Mouse (Mus musculus): ENCODE measurements around the gene Gm10717.
"Not testable (repeated sequence)": the region's sequence is repeated elsewhere in the genome, so short reads cannot be mapped to it uniquely, and the experiment has no call there.

Gene Gm10717

DNA sequence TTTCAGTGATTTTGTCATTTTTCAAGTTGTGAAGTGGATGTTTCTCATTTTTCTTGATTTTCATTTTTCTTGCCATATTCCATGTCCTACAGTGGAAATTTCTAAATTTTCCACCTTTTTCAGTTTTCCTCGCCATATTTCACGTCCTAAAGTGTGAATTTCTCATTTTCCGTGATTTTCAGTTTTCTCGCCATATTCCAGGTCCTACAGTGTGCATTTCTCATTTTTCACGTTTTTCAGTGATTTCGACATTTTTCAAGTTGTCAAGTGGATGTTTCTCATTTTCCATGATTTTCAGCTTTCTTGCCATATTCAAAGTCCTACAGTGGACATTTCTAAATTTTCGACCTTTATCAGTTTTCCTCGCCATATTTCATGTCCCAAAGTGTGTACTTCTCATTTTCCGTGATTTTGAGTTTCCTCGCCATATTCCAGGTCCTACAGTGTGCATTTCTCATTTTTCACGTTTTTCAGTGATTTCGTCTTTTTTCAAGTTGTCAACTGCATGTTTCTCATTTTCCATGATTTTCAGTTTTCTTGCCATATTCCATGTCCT lies at the start of gene Gm10717:
Gm10717 (plus strand) TSS at position 506 of the 556 bp plus-strand sequence.
- peak; percentile 81 for DNase-seq (ENCODE audit: low spot score)

DNA sequence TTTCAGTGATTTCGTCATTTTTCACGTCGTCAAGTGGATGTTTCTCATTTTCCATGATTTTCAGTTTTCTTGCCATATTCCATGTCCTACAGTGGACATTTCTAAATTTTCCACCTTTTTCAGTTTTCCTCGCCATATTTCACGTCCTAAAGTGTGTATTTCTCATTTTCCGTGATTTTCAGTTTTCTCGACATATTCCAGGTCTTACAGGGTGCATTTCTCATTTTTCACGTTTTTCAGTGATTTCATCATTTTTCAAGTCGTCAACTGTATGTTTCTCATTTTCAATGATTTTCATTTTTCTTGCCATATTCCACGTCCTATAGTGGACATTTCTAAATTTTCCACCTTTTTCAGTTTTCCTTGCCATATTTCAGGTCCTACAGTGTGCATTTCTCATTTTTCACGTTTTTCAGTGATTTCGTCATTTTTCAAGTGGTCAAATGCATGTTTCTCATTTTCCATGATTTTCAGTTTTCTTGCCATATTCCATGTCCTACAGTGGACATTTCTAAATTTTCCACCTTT lies 24.7 kb upstream of the Gm10717 start, which contains the start of gene Gm10722:
Gm10722 (plus strand) TSS at position 478 of the 528 bp plus-strand sequence.
- DNase-seq (ENCODE audit: low spot score) = not testable (repeated sequence)

DNA sequence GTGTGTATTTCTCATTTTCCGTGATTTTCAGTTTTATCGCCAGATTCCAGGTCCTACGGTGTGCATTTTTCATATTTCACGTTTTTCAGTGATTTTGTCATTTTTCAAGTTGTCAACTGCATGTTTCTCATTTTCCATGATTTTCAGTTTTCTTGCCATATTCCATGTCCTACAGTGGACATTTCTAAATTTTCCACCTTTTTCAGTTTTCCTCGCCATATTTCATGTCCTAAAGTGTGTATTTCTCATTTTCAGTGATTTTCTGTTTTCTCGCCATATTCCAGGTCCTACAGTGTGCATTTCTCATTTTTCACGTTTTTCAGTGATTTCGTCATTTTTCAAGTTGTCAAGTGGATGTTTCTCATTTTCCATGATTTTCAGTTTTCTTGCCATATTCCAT lies 24.2 kb upstream of the Gm10717 start:
- DNase-seq (ENCODE audit: low spot score) = peak; percentile 46

DNA sequence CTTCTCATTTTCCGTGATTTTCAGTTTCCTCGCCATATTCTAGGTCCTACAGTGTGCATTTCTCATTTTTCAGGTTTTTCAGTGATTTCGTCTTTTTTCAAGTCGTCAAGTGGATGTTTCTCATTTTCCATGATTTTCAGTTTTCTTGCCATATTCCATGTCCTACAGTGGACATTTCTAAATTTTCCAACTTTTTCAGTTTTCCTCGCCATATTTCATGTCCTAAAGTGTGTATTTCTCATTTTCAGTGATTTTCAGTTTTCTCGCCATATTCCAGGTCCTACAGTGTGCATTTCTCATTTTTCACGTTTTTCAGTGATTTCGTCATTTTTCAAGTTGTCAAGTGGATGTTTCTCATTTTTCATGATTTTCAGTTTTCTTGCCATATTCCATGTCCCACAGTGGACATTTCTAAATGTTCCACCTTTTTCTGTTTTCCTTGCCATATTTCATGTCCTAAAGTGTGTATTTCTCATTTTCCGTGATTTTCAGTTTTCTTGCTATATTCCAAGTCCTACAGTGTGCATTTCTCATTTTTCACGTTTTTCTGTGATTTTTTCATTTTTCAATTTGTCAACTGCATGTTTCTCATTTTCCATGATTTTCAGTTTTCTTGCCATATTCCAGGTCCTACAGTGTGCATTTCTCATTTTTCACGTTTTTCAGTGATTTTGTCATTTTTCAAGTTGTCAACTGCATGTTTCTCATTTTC lies 23.1 kb upstream of the Gm10717 start:
- DNase-seq (ENCODE audit: low spot score) = peak; percentile 100

DNA sequence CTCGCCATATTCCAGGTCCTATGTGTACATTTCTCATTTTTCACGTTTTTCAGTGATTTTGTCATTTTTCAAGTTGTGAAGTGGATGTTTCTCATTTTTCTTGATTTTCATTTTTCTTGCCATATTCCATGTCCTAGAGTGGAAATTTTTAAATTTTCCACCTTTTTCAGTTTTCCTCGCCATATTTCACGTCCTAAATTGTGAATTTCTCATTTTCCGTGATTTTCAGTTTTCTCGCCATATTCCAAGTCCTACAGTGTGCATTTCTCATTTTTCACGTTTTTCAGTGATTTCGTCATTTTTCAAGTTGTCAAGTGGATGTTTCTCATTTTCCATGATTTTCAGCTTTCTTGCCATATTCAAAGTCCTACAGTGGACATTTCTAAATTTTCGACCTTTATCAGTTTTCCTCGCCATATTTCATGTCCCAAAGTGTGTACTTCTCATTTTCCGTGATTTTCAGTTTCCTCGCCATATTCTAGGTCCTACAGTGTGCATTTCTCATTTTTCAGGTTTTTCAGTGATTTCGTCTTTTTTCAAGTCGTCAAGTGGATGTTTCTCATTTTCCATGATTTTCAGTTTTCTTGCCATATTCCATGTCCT lies 22.3 kb upstream of the Gm10717 start, which contains the start of gene Gm11168:
Gm11168 (plus strand) TSS at position 553 of the 603 bp plus-strand sequence.
- DNase-seq (ENCODE audit: low spot score) = peak; percentile 47

DNA sequence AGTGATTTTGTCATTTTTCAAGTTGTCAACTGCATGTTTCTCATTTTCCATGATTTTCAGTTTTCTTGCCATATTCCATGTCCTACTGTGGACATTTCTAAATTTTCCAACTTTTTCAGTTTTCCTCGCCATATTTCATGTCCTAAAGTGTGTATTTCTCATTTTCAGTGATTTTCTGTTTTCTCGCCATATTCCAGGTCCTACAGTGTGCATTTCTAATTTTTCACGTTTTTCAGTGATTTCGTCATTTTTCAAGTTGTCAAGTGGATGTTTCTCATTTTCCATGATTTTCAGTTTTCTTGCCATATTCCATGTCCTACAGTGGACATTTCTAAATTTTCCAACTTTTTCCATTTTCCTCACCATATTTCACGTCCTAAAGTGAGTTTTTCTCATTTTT lies 19.0 kb upstream of the Gm10717 start:
- not testable (repeated sequence) for DNase-seq (ENCODE audit: low spot score)

DNA sequence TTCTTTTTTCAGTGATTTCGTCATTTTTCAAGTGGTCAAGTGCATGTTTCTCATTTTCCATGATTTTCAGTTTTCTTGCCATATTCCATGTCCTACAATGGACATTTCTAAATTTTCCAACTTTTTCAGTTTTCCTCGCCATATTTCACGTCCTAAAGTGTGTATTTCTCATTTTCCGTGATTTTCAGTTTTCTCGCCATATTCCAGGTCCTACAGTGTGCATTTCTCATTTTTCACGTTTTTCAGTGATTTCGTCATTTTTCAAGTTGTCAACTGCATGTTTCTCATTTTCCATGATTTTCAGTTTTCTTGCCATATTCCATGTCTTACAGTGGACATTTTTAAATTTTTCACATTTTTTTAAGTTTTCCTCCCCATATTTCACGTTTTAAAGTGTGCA lies 18.6 kb upstream of the Gm10717 start:
- DNase-seq (ENCODE audit: low spot score) = peak; percentile 86

DNA sequence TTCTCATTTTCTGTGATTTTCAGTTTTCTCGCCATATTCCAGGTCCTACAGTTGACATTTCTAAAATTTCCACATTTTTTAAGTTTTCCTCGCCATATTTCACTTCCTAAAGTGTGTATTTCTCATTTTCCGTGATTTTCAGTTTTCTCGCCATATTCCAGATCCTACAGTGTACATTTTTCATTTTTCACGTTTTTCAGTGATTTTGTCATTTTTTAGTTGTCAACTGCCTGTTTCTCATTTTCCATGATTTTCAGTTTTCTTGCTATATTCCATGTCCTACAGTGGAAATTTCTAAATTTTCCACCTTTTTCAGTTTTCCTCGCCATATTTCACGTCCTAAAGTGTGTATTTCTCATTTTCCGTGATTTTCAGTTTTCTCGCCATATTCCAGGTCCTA lies 17.9 kb upstream of the Gm10717 start:
- not testable (repeated sequence) for DNase-seq (ENCODE audit: low spot score)

DNA sequence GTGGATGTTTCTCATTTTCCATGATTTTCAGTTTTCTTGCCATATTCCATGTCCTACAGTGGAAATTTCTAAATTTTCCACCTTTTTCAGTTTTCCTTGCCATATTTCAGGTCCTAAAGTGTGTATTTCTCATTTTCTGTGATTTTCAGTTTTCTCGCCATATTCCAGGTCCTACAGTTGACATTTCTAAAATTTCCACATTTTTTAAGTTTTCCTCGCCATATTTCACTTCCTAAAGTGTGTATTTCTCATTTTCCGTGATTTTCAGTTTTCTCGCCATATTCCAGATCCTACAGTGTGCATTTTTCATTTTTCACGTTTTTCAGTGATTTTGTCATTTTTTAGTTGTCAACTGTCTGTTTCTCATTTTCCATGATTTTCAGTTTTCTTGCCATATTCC lies 15.9 kb upstream of the Gm10717 start:
- not testable (repeated sequence) for DNase-seq (ENCODE audit: low spot score)

DNA sequence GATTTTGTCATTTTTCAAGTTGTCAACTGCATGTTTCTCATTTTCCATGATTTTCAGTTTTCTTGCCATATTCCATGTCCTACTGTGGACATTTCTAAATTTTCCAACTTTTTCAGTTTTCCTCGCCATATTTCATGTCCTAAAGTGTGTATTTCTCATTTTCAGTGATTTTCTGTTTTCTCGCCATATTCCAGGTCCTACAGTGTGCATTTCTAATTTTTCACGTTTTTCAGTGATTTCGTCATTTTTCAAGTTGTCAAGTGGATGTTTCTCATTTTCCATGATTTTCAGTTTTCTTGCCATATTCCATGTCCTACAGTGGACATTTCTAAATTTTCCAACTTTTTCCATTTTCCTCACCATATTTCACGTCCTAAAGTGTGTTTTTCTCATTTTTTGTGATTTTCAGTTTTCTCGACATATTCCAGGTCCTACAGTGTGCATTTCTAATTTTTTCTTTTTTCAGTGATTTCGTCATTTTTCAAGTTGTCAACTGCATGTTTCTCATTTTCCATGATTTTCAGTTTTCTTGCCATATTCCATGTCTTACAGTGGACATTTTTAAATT lies 13.1 kb upstream of the Gm10717 start:
- DNase-seq (ENCODE audit: low spot score) = not testable (repeated sequence)

DNA sequence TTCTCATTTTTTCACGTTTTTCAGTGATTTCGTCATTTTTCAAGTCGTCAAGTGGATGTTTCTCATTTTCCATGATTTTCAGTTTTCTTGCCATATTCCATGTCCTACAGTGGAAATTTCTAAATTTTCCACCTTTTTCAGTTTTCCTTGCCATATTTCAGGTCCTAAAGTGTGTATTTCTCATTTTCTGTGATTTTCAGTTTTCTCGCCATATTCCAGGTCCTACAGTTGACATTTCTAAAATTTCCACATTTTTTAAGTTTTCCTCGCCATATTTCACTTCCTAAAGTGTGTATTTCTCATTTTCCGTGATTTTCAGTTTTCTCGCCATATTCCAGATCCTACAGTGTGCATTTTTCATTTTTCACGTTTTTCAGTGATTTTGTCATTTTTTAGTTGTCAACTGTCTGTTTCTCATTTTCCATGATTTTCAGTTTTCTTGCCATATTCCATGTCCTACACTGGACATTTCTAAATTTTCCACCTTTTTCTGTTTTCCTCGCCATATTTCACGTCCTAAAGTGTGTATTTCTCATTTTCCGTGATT lies 12.4 kb upstream of the Gm10717 start, which contains the start of gene Gm10721:
Gm10721 (plus strand) TSS at position 408 of the 547 bp plus-strand sequence.
- DNase-seq (ENCODE audit: low spot score) = not testable (repeated sequence)

DNA sequence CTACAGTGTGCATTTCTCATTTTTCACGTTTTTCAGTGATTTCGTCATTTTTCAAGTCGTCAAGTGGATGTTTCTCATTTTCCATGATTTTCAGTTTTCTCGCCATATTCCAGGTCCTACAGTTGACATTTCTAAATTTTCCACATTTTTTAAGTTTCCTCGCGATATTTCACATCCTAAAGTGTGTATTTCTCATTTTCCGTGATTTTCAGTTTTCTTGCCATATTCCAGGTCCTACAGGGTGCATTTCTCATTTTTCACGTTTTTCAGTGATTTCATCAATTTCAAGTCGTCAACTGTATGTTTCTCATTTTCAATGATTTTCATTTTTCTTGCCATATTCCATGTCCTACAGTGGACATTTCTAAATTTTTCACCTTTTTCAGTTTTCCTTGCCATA lies 9.9 kb upstream of the Gm10717 start, which contains the start of gene Gm10720:
Gm10720 (plus strand) TSS at position 301 of the 400 bp plus-strand sequence.
- not testable (repeated sequence) for DNase-seq (ENCODE audit: low spot score)

DNA sequence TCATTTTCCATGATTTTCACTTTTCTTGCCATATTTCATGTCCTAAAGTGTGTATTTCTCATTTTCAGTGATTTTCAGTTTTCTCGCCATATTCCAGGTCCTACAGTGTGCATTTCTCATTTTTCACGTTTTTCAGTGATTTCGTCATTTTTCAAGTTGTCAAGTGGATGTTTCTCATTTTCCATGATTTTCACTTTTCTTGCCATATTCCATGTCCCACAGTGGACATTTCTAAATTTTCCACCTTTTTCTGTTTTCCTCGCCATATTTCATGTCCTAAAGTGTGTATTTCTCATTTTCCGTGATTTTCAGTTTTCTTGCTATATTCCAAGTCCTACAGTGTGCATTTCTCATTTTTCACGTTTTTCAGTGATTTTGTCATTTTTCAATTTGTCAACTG lies 9.3 kb upstream of the Gm10717 start:
- peak; percentile 48 for DNase-seq (ENCODE audit: low spot score)

DNA sequence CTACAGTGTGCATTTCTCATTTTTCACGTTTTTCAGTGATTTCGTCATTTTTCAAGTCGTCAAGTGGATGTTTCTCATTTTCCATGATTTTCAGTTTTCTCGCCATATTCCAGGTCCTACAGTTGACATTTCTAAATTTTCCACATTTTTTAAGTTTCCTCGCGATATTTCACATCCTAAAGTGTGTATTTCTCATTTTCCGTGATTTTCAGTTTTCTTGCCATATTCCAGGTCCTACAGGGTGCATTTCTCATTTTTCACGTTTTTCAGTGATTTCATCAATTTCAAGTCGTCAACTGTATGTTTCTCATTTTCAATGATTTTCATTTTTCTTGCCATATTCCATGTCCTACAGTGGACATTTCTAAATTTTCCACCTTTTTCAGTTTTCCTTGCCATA lies 8.1 kb upstream of the Gm10717 start, which contains the start of gene Gm10719:
Gm10719 (plus strand) TSS at position 301 of the 400 bp plus-strand sequence.
- not testable (repeated sequence) for DNase-seq (ENCODE audit: low spot score)

DNA sequence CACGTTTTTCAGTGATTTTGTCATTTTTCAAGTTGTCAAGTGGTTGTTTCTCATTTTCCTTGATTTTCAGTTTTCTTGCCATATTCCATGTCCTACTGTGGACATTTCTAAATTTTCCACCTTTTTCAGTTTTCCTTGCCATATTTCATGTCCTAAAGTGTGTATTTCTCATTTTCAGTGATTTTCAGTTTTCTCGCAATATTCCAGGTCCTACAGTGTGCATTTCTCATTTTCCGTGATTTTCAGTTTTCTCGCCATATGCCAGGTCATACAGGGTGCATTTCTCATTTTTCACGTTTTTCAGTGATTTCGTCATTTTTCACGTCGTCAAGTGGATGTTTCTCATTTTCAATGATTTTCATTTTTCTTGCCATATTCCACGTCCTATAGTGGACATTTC lies 6.3 kb upstream of the Gm10717 start:
- DNase-seq (ENCODE audit: low spot score) = peak; percentile 100

DNA sequence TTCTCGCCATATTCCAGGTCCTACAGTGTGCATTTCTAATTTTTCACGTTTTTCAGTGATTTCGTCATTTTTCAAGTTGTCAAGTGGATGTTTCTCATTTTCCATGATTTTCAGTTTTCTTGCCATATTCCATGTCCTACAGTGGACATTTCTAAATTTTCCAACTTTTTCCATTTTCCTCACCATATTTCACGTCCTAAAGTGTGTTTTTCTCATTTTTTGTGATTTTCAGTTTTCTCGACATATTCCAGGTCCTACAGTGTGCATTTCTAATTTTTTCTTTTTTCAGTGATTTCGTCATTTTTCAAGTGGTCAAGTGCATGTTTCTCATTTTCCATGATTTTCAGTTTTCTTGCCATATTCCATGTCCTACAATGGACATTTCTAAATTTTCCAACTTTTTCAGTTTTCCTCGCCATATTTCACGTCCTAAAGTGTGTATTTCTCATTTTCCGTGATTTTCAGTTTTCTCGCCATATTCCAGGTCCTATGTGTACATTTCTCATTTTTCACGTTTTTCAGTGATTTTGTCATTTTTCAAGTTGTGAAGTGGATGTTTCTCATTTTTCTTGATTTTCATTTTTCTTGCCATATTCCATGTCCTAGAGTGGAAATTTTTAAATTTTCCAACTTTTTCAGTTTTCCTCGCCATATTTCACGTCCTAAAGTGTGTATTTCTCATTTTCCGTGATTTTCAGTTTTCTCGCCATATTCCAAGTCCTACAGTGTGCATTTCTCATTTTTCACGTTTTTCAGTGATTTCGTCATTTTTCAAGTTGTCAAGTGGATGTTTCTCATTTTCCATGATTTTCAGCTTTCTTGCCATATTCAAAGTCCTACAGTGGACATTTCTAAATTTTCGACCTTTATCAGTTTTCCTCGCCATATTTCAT lies 5.1 kb upstream of the Gm10717 start:
- DNase-seq (ENCODE audit: low spot score) = peak; percentile 95

DNA sequence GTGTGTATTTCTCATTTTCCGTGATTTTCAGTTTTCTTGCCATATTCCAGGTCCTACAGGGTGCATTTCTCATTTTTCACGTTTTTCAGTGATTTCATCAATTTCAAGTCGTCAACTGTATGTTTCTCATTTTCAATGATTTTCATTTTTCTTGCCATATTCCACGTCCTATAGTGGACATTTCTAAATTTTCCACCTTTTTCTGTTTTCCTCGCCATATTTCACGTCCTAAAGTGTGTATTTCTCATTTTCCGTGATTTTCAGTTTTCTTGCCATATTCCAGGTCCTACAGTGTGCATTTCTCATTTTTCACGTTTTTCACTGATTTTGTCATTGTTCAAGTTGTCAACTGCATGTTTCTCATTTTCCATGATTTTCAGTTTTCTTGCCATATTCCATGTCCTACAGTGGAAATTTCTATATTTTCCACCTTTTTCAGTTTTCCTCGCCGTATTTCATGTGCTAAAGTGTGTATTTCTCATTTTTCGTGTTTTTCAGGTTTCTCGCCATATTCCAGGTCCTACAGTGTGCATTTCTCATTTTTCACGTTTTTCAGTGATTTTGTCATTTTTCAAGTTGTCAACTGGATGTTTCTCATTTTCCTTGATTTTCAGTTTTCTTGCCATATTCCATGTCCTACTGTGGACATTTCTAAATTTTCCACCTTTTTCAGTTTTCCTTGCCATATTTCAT lies 2.8 kb upstream of the Gm10717 start:
- DNase-seq (ENCODE audit: low spot score) = peak; percentile 85

DNA sequence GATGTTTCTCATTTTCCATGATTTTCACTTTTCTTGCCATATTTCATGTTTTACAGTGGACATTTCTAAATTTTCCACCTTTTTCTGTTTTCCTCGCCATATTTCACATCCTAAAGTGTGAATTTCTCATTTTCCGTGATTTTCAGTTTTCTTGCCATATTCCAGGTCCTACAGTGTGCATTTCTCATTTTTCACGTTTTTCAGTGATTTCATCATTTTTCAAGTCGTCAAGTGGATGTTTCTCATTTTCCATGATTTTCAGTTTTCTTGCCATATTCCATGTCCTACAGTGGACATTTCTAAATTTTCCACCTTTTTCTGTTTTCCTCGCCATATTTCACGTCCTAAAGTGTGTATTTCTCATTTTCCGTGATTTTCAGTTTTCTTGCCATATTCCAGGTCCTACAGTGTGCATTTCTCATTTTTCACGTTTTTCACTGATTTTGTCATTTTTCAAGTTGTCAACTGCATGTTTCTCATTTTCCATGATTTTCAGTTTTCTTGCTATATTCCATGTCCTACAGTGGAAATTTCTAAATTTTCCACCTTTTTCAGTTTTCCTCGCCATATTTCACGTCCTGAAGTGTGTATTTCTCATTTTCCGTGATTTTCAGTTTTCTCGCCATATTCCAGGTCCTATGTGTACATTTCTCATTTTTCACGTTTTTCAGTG lies 1.8 kb upstream of the Gm10717 start, which contains the start of gene Gm10718:
Gm10718 (plus strand) TSS at position 236 of the 673 bp plus-strand sequence.
- DNase-seq (ENCODE audit: low spot score) = peak; percentile 54

DNA sequence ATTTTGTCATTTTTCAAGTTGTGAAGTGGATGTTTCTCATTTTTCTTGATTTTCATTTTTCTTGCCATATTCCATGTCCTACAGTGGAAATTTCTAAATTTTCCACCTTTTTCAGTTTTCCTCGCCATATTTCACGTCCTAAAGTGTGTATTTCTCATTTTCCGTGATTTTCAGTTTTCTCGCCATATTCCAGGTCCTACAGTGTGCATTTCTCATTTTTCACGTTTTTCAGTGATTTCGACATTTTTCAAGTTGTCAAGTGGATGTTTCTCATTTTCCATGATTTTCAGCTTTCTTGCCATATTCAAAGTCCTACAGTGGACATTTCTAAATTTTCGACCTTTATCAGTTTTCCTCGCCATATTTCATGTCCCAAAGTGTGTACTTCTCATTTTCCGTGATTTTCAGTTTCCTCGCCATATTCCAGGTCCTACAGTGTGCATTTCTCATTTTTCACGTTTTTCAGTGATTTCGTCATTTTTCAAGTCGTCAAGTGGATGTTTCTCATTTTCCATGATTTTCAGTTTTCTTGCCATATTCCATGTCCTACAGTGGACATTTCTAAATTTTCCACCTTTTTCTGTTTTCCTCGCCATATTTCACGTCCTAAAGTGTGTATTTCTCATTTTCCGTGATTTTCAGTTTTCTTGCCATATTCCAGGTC lies 1.1 kb upstream of the Gm10717 start:
- peak; percentile 76 for DNase-seq (ENCODE audit: low spot score)

Measured in testis, postnatal 10 days (tissue).